22 mouse cellular contexts compared by ENCODE assay signal in genomic region chr4:43116249-43116648, GRCm38 (mm10). TPM values are rescaled to one million over a fixed set of nuclear protein-coding genes. Genes with fewer than 3 reads are reported as not detected.
DNase-seq lines count a peak whose midpoint lies in the region; TF ChIP-seq lines count a peak whose summit lies in the region.
"Had no signal": no experiment of that assay in that cellular context is flagged by ENCODE, and none has a peak within 500 bp of the region (broad histone marks: within the 10 kb centered on the region; RNA-seq: fewer than 3 reads in every experiment).

No protein-coding gene starts in this region.

- H3K27me3 ChIP-seq in CH12.LX (replicated peaks) (peaks cover 3% of the 10 kb centered on the region), MEL (ENCODE audit: control insufficient read depth in 1 of 2, insufficient read depth in 2 of 2, low read length in 2 of 2) (no peaks in the 10 kb centered on the region)
- H3K27me3 ChIP-seq: embryonic facial prominence, embryonic 13.5 days; embryonic facial prominence, embryonic 15.5 days; forebrain, embryonic 12.5 days had no signal

- H3K79me2 ChIP-seq in CH12.LX (replicated peaks; ENCODE audit: control insufficient read depth, extremely low read depth, insufficient read depth, poor library complexity, severe bottlenecking) (no peaks in the 10 kb centered on the region), MEL (ENCODE audit: control insufficient read depth, insufficient read depth, low read length, poor library complexity) (no peaks in the 10 kb centered on the region)

- TF ChIP-seq CTCF in CH12.LX (conservative IDR thresholded peaks at IDR 0.05 in 1 of 2, IDR thresholded peaks at IDR 0.05 in 1 of 2; ENCODE audit: low read depth in 2 of 2, low read length in 2 of 2), result no peak
- TF ChIP-seq CTCF in MEL (IDR thresholded peaks at IDR 0.05 in 2 of 3, conservative IDR thresholded peaks at IDR 0.05 in 1 of 3; ENCODE audit: control insufficient read depth in 1 of 3, insufficient read depth in 1 of 3, low read depth in 2 of 3, low read length in 3 of 3, poor library complexity in 1 of 3, severe bottlenecking in 1 of 3), result no peak

- dilution Hi-C loops in CH12.LX (cut with MboI; ENCODE audit: extremely low pct_ligation_motif_present, extremely low pct_unique_long_range_greater_than_20kb, low sequenced_read_pairs), result no loop called here

- no peak overlapping the region for H3K4me2 ChIP-seq in CH12.LX (ENCODE audit: insufficient read depth, low read depth, poor library complexity, severe bottlenecking)
- H3K4me2 ChIP-seq: embryonic facial prominence, embryonic 13.5 days; embryonic facial prominence, embryonic 15.5 days; forebrain, embryonic 12.5 days had no signal

- H3K27ac ChIP-seq in CH12.LX (ENCODE audit: insufficient read depth, low read depth) (no peak overlapping the region), MEL (ENCODE audit: control insufficient read depth, low read depth, low read length) (no peak overlapping the region)
- H3K27ac ChIP-seq: embryonic facial prominence, embryonic 13.5 days; embryonic facial prominence, embryonic 15.5 days; forebrain, embryonic 10.5 days; forebrain, embryonic 12.5 days had no signal

- H3K4me3 ChIP-seq in CH12.LX (replicated peaks in 1 of 3; ENCODE audit: low read depth in 2 of 3, low read length in 2 of 3, poor library complexity in 1 of 3) (no peak overlapping the region), MEL (ENCODE audit: control insufficient read depth in 1 of 2, insufficient read depth in 1 of 2, low read depth in 2 of 2, low read length in 2 of 2) (no peak overlapping the region)
- H3K4me3 ChIP-seq: embryonic facial prominence, embryonic 13.5 days; embryonic facial prominence, embryonic 15.5 days; erythroblast, embryonic 14.5 days; forebrain, embryonic 10.5 days; forebrain, embryonic 12.5 days had no signal

- H3K9me3 ChIP-seq in CH12.LX (replicated peaks; ENCODE audit: low read length) (no peaks in the 10 kb centered on the region), MEL (replicated peaks; ENCODE audit: insufficient read depth, low read length) (no peaks in the 10 kb centered on the region)
- H3K9me3 ChIP-seq: embryonic facial prominence, embryonic 13.5 days; embryonic facial prominence, embryonic 15.5 days; forebrain, embryonic 10.5 days; forebrain, embryonic 12.5 days had no signal

- TF ChIP-seq POLR2A in CH12.LX (IDR thresholded peaks at IDR 0.05; ENCODE audit: low read depth, low read length) (no peak), MEL (IDR thresholded peaks at IDR 0.05; ENCODE audit: control insufficient read depth in 1 of 2, insufficient read depth in 1 of 2, low read depth in 1 of 2, low read length in 2 of 2, poor library complexity in 1 of 2) (no peak)

- H3K9ac ChIP-seq in CH12.LX (ENCODE audit: insufficient read depth, low read depth) (no peak overlapping the region), MEL (ENCODE audit: control insufficient read depth, low read depth, low read length, poor library complexity, severe bottlenecking) (no peak overlapping the region)
- H3K9ac ChIP-seq: embryonic facial prominence, embryonic 13.5 days; embryonic facial prominence, embryonic 15.5 days; forebrain, embryonic 12.5 days had no signal

- in situ Hi-C loops in CH12.LX (cut with MboI; ENCODE audit: low pct_ligation_motif_present, low pct_unique_long_range_greater_than_20kb, low sequenced_read_pairs), result no loop called here

- DNase-seq in 416B (ENCODE audit: low read depth) (peak; percentile 48), CH12.LX (ENCODE audit: extremely low read depth) (peak; percentile 1), MEL (ENCODE audit: low read depth, low spot score) (peak; percentile 64)
- DNase-seq in lung, adult 18-20 months, result no peak
- DNase-seq in kidney, postnatal 36 days, result no peak
- no peak for DNase-seq in gastrocnemius, postnatal 25 days
- DNase-seq: adrenal gland, adult 2 months; adrenal gland, postnatal 10 days; adrenal gland, postnatal 25 days; B cell, adult 2 months; cerebellum, adult 11 months; cerebellum, adult 18-20 months; cerebellum, adult 8-10 months; cerebellum, adult 9-11 months; cerebellum, postnatal 14 days; cerebellum, postnatal 36 days; embryo, embryonic 11 days had no signal

- H3K4me1 ChIP-seq in CH12.LX (ENCODE audit: control insufficient read depth in 1 of 2, insufficient read depth in 2 of 2) (no peaks in the 10 kb centered on the region), MEL (ENCODE audit: control insufficient read depth in 1 of 2, insufficient read depth in 2 of 2, low read length in 2 of 2) (peaks cover 14 to 27% of the 10 kb centered on the region in 2 experiments)
- H3K4me1 ChIP-seq: embryonic facial prominence, embryonic 13.5 days; embryonic facial prominence, embryonic 15.5 days; forebrain, embryonic 10.5 days; forebrain, embryonic 12.5 days had no signal

- TF ChIP-seq EP300 in CH12.LX (IDR thresholded peaks at IDR 0.05; ENCODE audit: low read length), result no peak
- peak; percentile 59 to 64 for TF ChIP-seq EP300 in MEL (IDR thresholded peaks at IDR 0.05; ENCODE audit: low read depth in 1 of 2, low read length in 2 of 2)

- no peaks in the 10 kb centered on the region for H3K36me3 ChIP-seq in CH12.LX (replicated peaks in 1 of 2; ENCODE audit: control insufficient read depth in 1 of 2, insufficient read depth in 1 of 2, low read length in 1 of 2)
- H3K36me3 ChIP-seq in MEL (ENCODE audit: control insufficient read depth in 1 of 2, insufficient read depth in 2 of 2, low read length in 2 of 2), result peaks cover 0 to 31% of the 10 kb centered on the region in 2 experiments; a peak in 2 of 4 replicates
- H3K36me3 ChIP-seq: embryonic facial prominence, embryonic 13.5 days; embryonic facial prominence, embryonic 15.5 days; forebrain, embryonic 10.5 days; forebrain, embryonic 12.5 days had no signal

- no peak for TF ChIP-seq RAD21 in CH12.LX (IDR thresholded peaks at IDR 0.05; ENCODE audit: low read depth, low read length)
- TF ChIP-seq RAD21 in MEL (IDR thresholded peaks at IDR 0.05; ENCODE audit: low read depth, low read length), result no peak

TF ChIP-seq in CH12.LX, 34 proteins besides CTCF, POLR2A, EP300 and RAD21:
- no peak for TF ChIP-seq ZC3H11A (IDR thresholded peaks at IDR 0.05; ENCODE audit: low read depth, low read length)
- TF ChIP-seq NELFE (IDR thresholded peaks at IDR 0.05; ENCODE audit: low read depth, low read length), result no peak
- TF ChIP-seq USF2 (conservative IDR thresholded peaks at IDR 0.05; ENCODE audit: low read depth, low read length), result no peak
- no peak for TF ChIP-seq MXI1 (IDR thresholded peaks at IDR 0.05; ENCODE audit: low read depth, low read length)
- TF ChIP-seq HCFC1 (IDR thresholded peaks at IDR 0.05; ENCODE audit: low read depth, low read length), result no peak
- TF ChIP-seq UBTF (IDR thresholded peaks at IDR 0.05; ENCODE audit: low read depth, low read length), result no peak
- no peak for TF ChIP-seq SIN3A (IDR thresholded peaks at IDR 0.05; ENCODE audit: low read length)
- no peak for TF ChIP-seq RCOR1 (conservative IDR thresholded peaks at IDR 0.05; ENCODE audit: low read depth, low read length)
- no peak for TF ChIP-seq JUND (conservative IDR thresholded peaks at IDR 0.05; ENCODE audit: low read depth, low read length)
- no peak for TF ChIP-seq KAT2A (IDR thresholded peaks at IDR 0.05; ENCODE audit: insufficient replicate concordance, low read length)
- no peak for TF ChIP-seq SMC3 (IDR thresholded peaks at IDR 0.05; ENCODE audit: low read depth, low read length)
- no peak for TF ChIP-seq TBP (conservative IDR thresholded peaks at IDR 0.05; ENCODE audit: low read depth, low read length)

TF ChIP-seq in MEL, 35 proteins besides CTCF, POLR2A, EP300 and RAD21:
- TF ChIP-seq ETS1 (IDR thresholded peaks at IDR 0.05; ENCODE audit: low read depth, low read length) (peak; percentile 40; the same call in 1 of the 2 replicates), TCF12 (IDR thresholded peaks at IDR 0.05; ENCODE audit: low read depth, low read length) (0 out of 2 replicates have a peak, but pooled peaks have one; percentile 30), KAT2A (conservative IDR thresholded peaks at IDR 0.05; ENCODE audit: low read depth, low read length) (no peak), POLR2AphosphoS2 (IDR thresholded peaks at IDR 0.05; ENCODE audit: low read length) (no peak), POLR2AphosphoS5 (IDR thresholded peaks at IDR 0.05; ENCODE audit: borderline replicate concordance, low read depth, low read length) (no peak), BHLHE40 (IDR thresholded peaks at IDR 0.05; ENCODE audit: borderline replicate concordance, low read depth, low read length) (no peak), MAX (IDR thresholded peaks at IDR 0.05; ENCODE audit: low read length) (no peak), GATA1 (IDR thresholded peaks at IDR 0.05; ENCODE audit: low read depth, low read length) (peak; percentile 81), ELF1 (IDR thresholded peaks at IDR 0.05; ENCODE audit: low read depth, low read length) (0 out of 2 replicates have a peak, but pooled peaks have one; percentile 23), CHD1 (IDR thresholded peaks at IDR 0.05; ENCODE audit: low read depth, low read length) (no peak), MYC (IDR thresholded peaks at IDR 0.05; ENCODE audit: low read depth, low read length) (0 out of 2 replicates have a peak, but pooled peaks have one; percentile 37)

RNA-seq across cellular contexts. Expression of gene Unc13b, which starts 57.5 kb away (rescaled TPM):
- total RNA-seq in CH12.LX (2012; rRNA removed), result 0.04 and 0.08 TPM in 2 replicates
- total RNA-seq in CH12.LX (2014; rRNA removed), result 0.04 and 0.23 TPM in 2 replicates
- polyA plus RNA-seq in CH12.LX (2012; ENCODE audit: insufficient read length, low read depth), result 0.19 TPM in 2 replicates
- total RNA-seq in MEL (2012; rRNA removed), result 5.4 and 6.5 TPM in 2 replicates
- 1 to 10 TPM in 1 of 2 experiments, not detected in 1; 9.6 TPM for polyA plus RNA-seq in MEL (2012; ENCODE audit: insufficient read depth in 1 of 2, insufficient read length in 2 of 2, low read depth in 1 of 2, low replicate concordance in 2 of 2, missing spikeins in 1 of 2)
- 1 to 10 TPM; 2.9 to 3.0 TPM for total RNA-seq in gastrocnemius, postnatal 25 days (2021)

Comparison
In these comparisons a context has a peak if more than half of its experiments do, and no peak if none do; other contexts are left out.
1. DNase-seq: peak in 416B (single experiment), CH12.LX (single experiment) and MEL (single experiment); none in lung, adult 18-20 months (0 of 2), kidney, postnatal 36 days (0 of 2) and gastrocnemius, postnatal 25 days (single experiment).